In the genomic region with DNA sequence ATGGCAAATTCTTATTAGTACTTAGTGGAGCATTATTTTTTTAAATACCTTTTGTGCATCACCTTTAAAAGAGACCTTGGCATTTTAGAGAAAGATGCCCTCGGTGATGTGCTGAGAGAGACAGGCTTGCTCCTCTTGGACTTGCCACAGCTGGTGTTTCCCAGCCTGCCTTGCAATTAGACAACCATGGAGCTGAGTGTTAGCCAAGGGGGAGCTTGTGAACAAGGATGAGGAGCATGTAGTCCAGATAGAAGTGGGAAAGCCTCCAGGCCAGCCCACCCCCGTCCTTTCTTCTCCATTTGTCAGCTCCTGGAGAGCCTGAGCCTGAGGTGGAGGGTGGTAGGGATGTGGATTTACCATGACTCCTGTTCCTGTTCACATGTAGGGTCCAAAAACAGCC, we compare ENCODE assay signal across 13 mouse cellular contexts.
"Had no signal": no experiment of that assay in that cellular context is flagged by ENCODE, and none has a peak within 500 bp of the region (broad histone marks: within the 10 kb centered on the region; RNA-seq: fewer than 3 reads in every experiment).

No protein-coding gene starts in this region.

- H3K9ac ChIP-seq: intestine, embryonic 15.5 days; kidney, embryonic 15.5 days; limb, embryonic 15.5 days; liver, embryonic 12.5 days; lung, embryonic 14.5 days; midbrain, embryonic 12.5 days; stomach, embryonic 15.5 days had no signal

- DNase-seq: kidney, adult 18-20 months; lung, postnatal 10 days; lung, postnatal 4 days; right cerebral cortex, postnatal 14 days; thymus, adult 2 months; thymus, postnatal 25 days had no signal

- H3K9me3 ChIP-seq: intestine, embryonic 15.5 days; kidney, embryonic 15.5 days; limb, embryonic 15.5 days; liver, embryonic 12.5 days; midbrain, embryonic 12.5 days; stomach, embryonic 15.5 days had no signal

- H3K4me2 ChIP-seq: intestine, embryonic 15.5 days; kidney, embryonic 15.5 days; limb, embryonic 15.5 days; liver, embryonic 12.5 days; lung, embryonic 14.5 days; midbrain, embryonic 12.5 days; stomach, embryonic 15.5 days had no signal

- H3K27ac ChIP-seq: intestine, embryonic 15.5 days; kidney, embryonic 15.5 days; limb, embryonic 15.5 days; liver, embryonic 12.5 days; stomach, embryonic 15.5 days had no signal

- H3K4me1 ChIP-seq: limb, embryonic 15.5 days; liver, embryonic 12.5 days had no signal

- ATAC-seq: liver, embryonic 12.5 days had no signal

- H3K36me3 ChIP-seq: intestine, embryonic 15.5 days; kidney, embryonic 15.5 days; limb, embryonic 15.5 days; liver, embryonic 12.5 days; midbrain, embryonic 12.5 days; stomach, embryonic 15.5 days had no signal

- H3K4me3 ChIP-seq: intestine, embryonic 15.5 days; kidney, embryonic 15.5 days; limb, embryonic 15.5 days; liver, embryonic 12.5 days; midbrain, embryonic 12.5 days; stomach, embryonic 15.5 days had no signal
